Mouse (Mus musculus): ENCODE measurements around the gene Gas2. TPM values are rescaled to one million over a fixed set of nuclear protein-coding genes. Genes with fewer than 3 reads are reported as not detected.

The Gas2 gene
- polyA plus RNA-seq, 1 experiment from 2014 or later, result 34.0 TPM

- no peak overlapping the region for H3K4me2 ChIP-seq (ENCODE audit: low read depth, low read length, severe bottlenecking)
- no peaks in the 10 kb centered on the region for H3K4me1 ChIP-seq (replicated peaks; ENCODE audit: control insufficient read depth, insufficient read depth, low read length)
- no peaks in the 10 kb centered on the region for H3K9me3 ChIP-seq (ENCODE audit: control insufficient read depth, low read length)
- no peak for ATAC-seq (replicated peaks; ENCODE audit: low FRiP score)
- H3K27me3 ChIP-seq (ENCODE audit: control insufficient read depth, insufficient read depth, low read length), result no peaks in the 10 kb centered on the region
- no peak overlapping the region for H3K27ac ChIP-seq (ENCODE audit: low read depth, low read length)
- no peak overlapping the region for H3K9ac ChIP-seq (ENCODE audit: low read length)
- H3K36me3 ChIP-seq (ENCODE audit: control insufficient read depth, insufficient read depth, low read length), result no peaks in the 10 kb centered on the region
- no peak for DNase-seq (ENCODE audit: low spot score)
- H3K4me3 ChIP-seq (ENCODE audit: low read depth, low read length), result no peak overlapping the region
- WGBS, result 96% methylated on average over 1 of the region's 1 CpGs
Measured at GRCm38 (mm10) chr7:51892224-51892965, 30.6 kb downstream of the Gas2 start.

GRCm38 (mm10) chr7:51893008-51893407 lies 31.2 kb downstream of the Gas2 start:
- H3K27me3 ChIP-seq (ENCODE audit: control insufficient read depth, insufficient read depth, low read length), result no peaks in the 10 kb centered on the region
- no peak overlapping the region for H3K9ac ChIP-seq (ENCODE audit: low read length)
- WGBS, result 93% methylated on average over 4 of the region's 4 CpGs
- H3K4me3 ChIP-seq (ENCODE audit: low read depth, low read length), result no peak overlapping the region
- no peaks in the 10 kb centered on the region for H3K9me3 ChIP-seq (ENCODE audit: control insufficient read depth, low read length)
- no peak for DNase-seq (ENCODE audit: low spot score)
- no peak for ATAC-seq (replicated peaks; ENCODE audit: low FRiP score)
- H3K4me1 ChIP-seq (replicated peaks; ENCODE audit: control insufficient read depth, insufficient read depth, low read length), result no peaks in the 10 kb centered on the region
- H3K4me2 ChIP-seq (ENCODE audit: low read depth, low read length, severe bottlenecking), result no peak overlapping the region
- H3K36me3 ChIP-seq (ENCODE audit: control insufficient read depth, insufficient read depth, low read length), result no peaks in the 10 kb centered on the region
- no peak overlapping the region for H3K27ac ChIP-seq (ENCODE audit: low read depth, low read length)

- H3K4me1 ChIP-seq (replicated peaks; ENCODE audit: control insufficient read depth, insufficient read depth, low read length), result no peaks in the 10 kb centered on the region
- 81% methylated on average over 4 of the region's 4 CpGs for WGBS
- ATAC-seq (replicated peaks; ENCODE audit: low FRiP score), result no peak
- no peak overlapping the region for H3K4me2 ChIP-seq (ENCODE audit: low read depth, low read length, severe bottlenecking)
- DNase-seq (ENCODE audit: low spot score), result no peak
- H3K27ac ChIP-seq (ENCODE audit: low read depth, low read length), result no peak overlapping the region
- H3K27me3 ChIP-seq (ENCODE audit: control insufficient read depth, insufficient read depth, low read length), result no peaks in the 10 kb centered on the region
- no peak overlapping the region for H3K9ac ChIP-seq (ENCODE audit: low read length)
- no peak overlapping the region for H3K4me3 ChIP-seq (ENCODE audit: low read depth, low read length)
- H3K36me3 ChIP-seq (ENCODE audit: control insufficient read depth, insufficient read depth, low read length), result no peaks in the 10 kb centered on the region
- H3K9me3 ChIP-seq (ENCODE audit: control insufficient read depth, low read length), result no peaks in the 10 kb centered on the region
Measured at GRCm38 (mm10) chr7:51894133-51894801, 32.5 kb downstream of the Gas2 start.

- DNase-seq (ENCODE audit: low spot score), result no peak
- no peak overlapping the region for H3K27ac ChIP-seq (ENCODE audit: low read depth, low read length)
- no peaks in the 10 kb centered on the region for H3K9me3 ChIP-seq (ENCODE audit: control insufficient read depth, low read length)
- no peaks in the 10 kb centered on the region for H3K36me3 ChIP-seq (ENCODE audit: control insufficient read depth, insufficient read depth, low read length)
- no peak overlapping the region for H3K4me3 ChIP-seq (ENCODE audit: low read depth, low read length)
- no peak for ATAC-seq (replicated peaks; ENCODE audit: low FRiP score)
- H3K27me3 ChIP-seq (ENCODE audit: control insufficient read depth, insufficient read depth, low read length), result no peaks in the 10 kb centered on the region
- H3K9ac ChIP-seq (ENCODE audit: low read length), result no peak overlapping the region
- WGBS, result 65% methylated on average over 2 of the region's 2 CpGs
- H3K4me1 ChIP-seq (replicated peaks; ENCODE audit: control insufficient read depth, insufficient read depth, low read length), result no peaks in the 10 kb centered on the region
- H3K4me2 ChIP-seq (ENCODE audit: low read depth, low read length, severe bottlenecking), result no peak overlapping the region
Measured at GRCm38 (mm10) chr7:51894939-51895338, 33.1 kb downstream of the Gas2 start.

GRCm38 (mm10) chr7:51899066-51899465 lies 37.3 kb downstream of the Gas2 start:
- Histone ChIP-seq H3K9ac (ENCODE audit: low read length) (no peak overlapping the region), H3K9me3 (ENCODE audit: control insufficient read depth, low read length) (no peaks in the 10 kb centered on the region), H3K4me2 (ENCODE audit: low read depth, low read length, severe bottlenecking) (no peak overlapping the region), H3K27ac (ENCODE audit: low read depth, low read length) (no peak overlapping the region), H3K4me1 (replicated peaks; ENCODE audit: control insufficient read depth, insufficient read depth, low read length) (no peaks in the 10 kb centered on the region), H3K4me3 (ENCODE audit: low read depth, low read length) (no peak overlapping the region), H3K27me3 (ENCODE audit: control insufficient read depth, insufficient read depth, low read length) (no peaks in the 10 kb centered on the region), H3K36me3 (ENCODE audit: control insufficient read depth, insufficient read depth, low read length) (no peaks in the 10 kb centered on the region)
- no peak for DNase-seq (ENCODE audit: low spot score)
- ATAC-seq (replicated peaks; ENCODE audit: low FRiP score), result no peak
- WGBS, result 74% methylated on average over 6 of the region's 6 CpGs

GRCm38 (mm10) chr7:51913292-51914050 lies 51.7 kb downstream of the Gas2 start:
- Histone ChIP-seq H3K4me3 (ENCODE audit: low read depth, low read length) (no peak overlapping the region), H3K27ac (ENCODE audit: low read depth, low read length) (no peak overlapping the region), H3K4me2 (ENCODE audit: low read depth, low read length, severe bottlenecking) (no peak overlapping the region), H3K36me3 (ENCODE audit: control insufficient read depth, insufficient read depth, low read length) (no peaks in the 10 kb centered on the region), H3K9ac (ENCODE audit: low read length) (no peak overlapping the region), H3K4me1 (replicated peaks; ENCODE audit: control insufficient read depth, insufficient read depth, low read length) (no peaks in the 10 kb centered on the region), H3K27me3 (ENCODE audit: control insufficient read depth, insufficient read depth, low read length) (no peaks in the 10 kb centered on the region), H3K9me3 (ENCODE audit: control insufficient read depth, low read length) (no peaks in the 10 kb centered on the region)
- no peak for ATAC-seq (replicated peaks; ENCODE audit: low FRiP score)
- 87% methylated on average over 3 of the region's 3 CpGs for WGBS
- DNase-seq (ENCODE audit: low spot score), result no peak

GRCm38 (mm10) chr7:51914132-51914531 lies 52.3 kb downstream of the Gas2 start:
- no peak overlapping the region for H3K9ac ChIP-seq (ENCODE audit: low read length)
- no peaks in the 10 kb centered on the region for H3K36me3 ChIP-seq (ENCODE audit: control insufficient read depth, insufficient read depth, low read length)
- no peaks in the 10 kb centered on the region for H3K27me3 ChIP-seq (ENCODE audit: control insufficient read depth, insufficient read depth, low read length)
- WGBS, result 85% methylated on average over 2 of the region's 2 CpGs
- no peak overlapping the region for H3K4me2 ChIP-seq (ENCODE audit: low read depth, low read length, severe bottlenecking)
- no peak overlapping the region for H3K4me3 ChIP-seq (ENCODE audit: low read depth, low read length)
- ATAC-seq (replicated peaks; ENCODE audit: low FRiP score) (no peak), DNase-seq (ENCODE audit: low spot score) (no peak)
- H3K9me3 ChIP-seq (ENCODE audit: control insufficient read depth, low read length), result no peaks in the 10 kb centered on the region
- no peaks in the 10 kb centered on the region for H3K4me1 ChIP-seq (replicated peaks; ENCODE audit: control insufficient read depth, insufficient read depth, low read length)
- H3K27ac ChIP-seq (ENCODE audit: low read depth, low read length), result no peak overlapping the region

- H3K4me3 ChIP-seq (ENCODE audit: low read depth, low read length), result no peak overlapping the region
- H3K27me3 ChIP-seq (ENCODE audit: control insufficient read depth, insufficient read depth, low read length), result no peaks in the 10 kb centered on the region
- no peak overlapping the region; the same call in 1 of the 2 replicates for H3K9ac ChIP-seq (ENCODE audit: low read length)
- WGBS, result 25% methylated on average over 10 of the region's 10 CpGs
- H3K27ac ChIP-seq (ENCODE audit: low read depth, low read length), result peak overlapping the region; percentile 41; the same call in 1 of the 2 replicates
- no peaks in the 10 kb centered on the region for H3K9me3 ChIP-seq (ENCODE audit: control insufficient read depth, low read length)
- DNase-seq (ENCODE audit: low spot score), result peak; percentile 51
- peak; percentile 91 for ATAC-seq (replicated peaks; ENCODE audit: low FRiP score)
- no peak overlapping the region for H3K4me2 ChIP-seq (ENCODE audit: low read depth, low read length, severe bottlenecking)
- no peaks in the 10 kb centered on the region for H3K4me1 ChIP-seq (replicated peaks; ENCODE audit: control insufficient read depth, insufficient read depth, low read length)
- H3K36me3 ChIP-seq (ENCODE audit: control insufficient read depth, insufficient read depth, low read length), result no peaks in the 10 kb centered on the region
Measured at GRCm38 (mm10) chr7:51928761-51929519, 67.1 kb downstream of the Gas2 start.

All from forebrain, embryonic 11.5 days (tissue).